Mouse (Mus musculus): Measurements from ENCODE around the gene Uggt1.

Gene Uggt1

DNA sequence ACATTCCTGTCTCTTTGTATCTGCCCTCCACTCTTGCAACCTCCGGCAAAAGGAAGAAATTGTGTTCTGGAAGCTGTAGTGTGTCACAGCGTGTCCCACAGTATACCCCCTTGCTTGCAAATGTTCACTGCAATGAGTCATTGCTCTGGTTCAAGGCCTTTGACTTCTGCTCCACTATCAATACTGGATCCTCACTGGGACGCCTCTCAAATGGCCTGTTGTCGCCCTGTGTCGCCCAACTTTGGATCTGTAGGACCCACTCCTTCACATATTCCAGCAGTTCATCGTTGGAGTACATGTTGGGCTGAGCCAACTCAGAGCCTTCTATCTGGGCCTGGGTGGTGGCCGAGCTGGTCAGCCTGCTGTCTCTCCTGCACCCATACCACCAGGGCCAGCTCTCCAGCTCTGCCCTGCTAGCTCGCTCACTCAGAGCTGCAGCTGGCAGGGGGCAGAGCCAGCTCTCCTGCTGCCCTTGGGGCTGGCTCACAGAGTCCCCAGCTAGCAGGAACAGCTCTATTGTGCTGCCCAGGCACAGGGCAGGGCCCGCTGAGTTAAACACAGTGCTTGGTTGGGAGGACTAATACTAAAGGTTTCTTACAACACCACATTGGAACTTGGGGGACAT, 126.3 kb downstream of the Uggt1 start:
- 83% methylated on average over 9 of the region's 9 CpGs for WGBS

- WGBS = 75% methylated on average over 5 of the region's 5 CpGs
Measured at GRCm38 (mm10) chr1:36116488-36116887, 128.0 kb downstream of the Uggt1 start.

GRCm38 (mm10) chr1:36114844-36115243, 129.7 kb downstream of the Uggt1 start:
- 90% methylated on average over 3 of the region's 3 CpGs for WGBS

- WGBS = 87% methylated on average over 8 of the region's 8 CpGs
Measured at GRCm38 (mm10) chr1:36113670-36114069, 130.8 kb downstream of the Uggt1 start.

GRCm38 (mm10) chr1:36112665-36113064, 131.9 kb downstream of the Uggt1 start:
- WGBS = 95% methylated on average over 3 of the region's 3 CpGs

DNA sequence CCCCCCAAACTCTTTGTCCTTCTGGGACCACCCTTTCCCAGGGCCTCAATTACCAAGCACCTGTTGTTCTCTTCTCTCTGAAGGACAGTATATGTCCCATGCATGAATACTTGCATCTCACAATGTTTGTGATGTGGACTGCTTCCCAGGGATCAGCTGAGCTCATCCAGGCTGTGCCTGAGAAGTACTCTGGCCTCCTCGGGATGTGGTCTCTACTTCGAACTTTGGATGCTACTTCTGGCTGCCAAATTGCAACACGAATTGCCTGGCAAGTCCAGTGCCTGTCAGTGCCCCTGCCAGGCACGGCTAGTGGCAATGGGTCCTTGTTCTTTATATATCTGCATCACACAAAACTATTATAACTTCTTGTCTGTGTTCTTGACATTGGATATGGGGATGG, 134.5 kb downstream of the Uggt1 start:
- WGBS = 70% methylated on average over 4 of the region's 4 CpGs

- 88% methylated on average over 11 of the region's 11 CpGs for WGBS
Measured at GRCm38 (mm10) chr1:36105917-36106706, 138.4 kb downstream of the Uggt1 start.

DNA sequence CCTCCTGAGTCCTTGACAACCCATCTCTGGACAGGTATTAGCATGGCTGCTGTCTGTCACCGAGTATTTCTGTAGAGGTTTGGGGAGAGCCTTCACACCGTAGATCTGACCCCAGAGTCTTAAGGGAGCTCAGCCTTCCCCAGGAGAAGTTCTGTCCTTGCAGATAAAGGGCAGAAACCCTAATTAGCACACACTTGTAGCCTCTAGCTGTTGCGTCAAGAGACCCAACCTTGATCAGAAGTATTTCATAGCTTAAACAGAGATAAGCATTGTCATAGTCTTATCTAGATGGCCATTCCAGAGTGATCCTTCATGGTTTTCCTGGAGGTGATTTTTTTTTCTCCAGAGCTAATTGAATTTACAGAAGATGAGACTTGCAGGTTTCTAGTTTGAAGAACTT, 144.1 kb downstream of the Uggt1 start:
- WGBS = 95% methylated on average over 3 of the region's 3 CpGs

- WGBS = 91% methylated on average over 4 of the region's 4 CpGs
Measured at GRCm38 (mm10) chr1:36098432-36098831, 146.1 kb downstream of the Uggt1 start.

DNA sequence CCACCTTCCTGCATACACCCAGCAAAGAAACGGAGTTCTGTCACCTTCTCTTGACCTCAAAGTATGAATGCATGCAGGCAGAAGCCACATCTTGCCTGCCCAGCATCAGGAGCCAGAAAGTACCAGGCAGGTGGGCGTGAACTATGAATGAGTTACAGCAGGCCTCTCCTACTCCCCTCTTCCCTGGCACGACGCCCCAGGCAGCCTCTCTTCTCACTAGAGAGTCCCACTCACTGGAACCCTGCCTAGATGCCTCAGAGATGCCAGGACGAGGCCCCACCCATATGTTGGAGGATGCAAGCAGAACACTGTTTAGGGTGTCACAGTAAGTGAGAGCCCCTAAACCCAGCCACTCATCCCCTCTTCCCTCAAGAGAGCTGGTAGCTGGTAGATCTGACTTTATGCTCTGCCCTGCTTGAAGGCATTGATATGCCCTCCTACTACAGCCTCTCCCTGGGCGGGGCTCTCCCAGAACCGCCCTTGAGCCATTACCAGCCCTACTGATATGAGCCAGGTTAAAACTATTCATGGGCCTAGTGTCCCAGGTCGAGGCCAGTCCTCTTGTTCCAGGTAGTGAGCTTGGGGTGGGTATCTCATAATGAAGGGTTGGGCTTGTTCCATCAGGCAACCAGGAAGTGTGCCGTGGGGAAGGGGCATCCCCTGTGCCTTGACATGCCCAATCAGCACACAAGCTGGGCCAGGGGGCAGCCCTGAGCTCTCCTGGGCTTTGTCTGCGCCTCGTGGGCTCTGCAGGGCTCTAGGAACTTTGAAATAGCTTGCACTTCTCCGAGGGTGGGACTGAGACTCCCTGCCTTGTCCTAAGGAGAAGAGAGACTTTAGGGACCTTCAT, 148.9 kb downstream of the Uggt1 start:
- 49% methylated on average over 12 of the region's 12 CpGs for WGBS

DNA sequence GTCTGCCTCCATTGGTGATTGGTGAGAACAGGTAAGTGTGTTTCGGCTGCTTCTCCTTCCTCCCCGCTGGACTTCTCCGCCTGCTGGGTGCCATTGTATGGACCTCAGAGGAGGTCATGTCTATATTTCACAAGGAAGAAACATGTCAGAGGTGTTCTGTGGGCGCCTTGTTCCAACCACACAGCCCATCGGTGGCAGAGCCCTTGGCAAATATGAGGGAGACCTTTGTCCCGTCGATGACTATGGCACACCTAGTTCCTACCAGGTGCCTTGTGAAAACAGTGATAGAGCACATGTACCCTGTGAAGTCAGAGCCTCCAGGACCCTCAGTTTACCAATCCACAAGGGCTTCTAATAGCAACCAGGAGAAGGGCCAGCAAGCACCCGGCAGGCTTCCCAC, 150.8 kb downstream of the Uggt1 start:
- 97% methylated on average over 8 of the region's 8 CpGs for WGBS

GRCm38 (mm10) chr1:36091246-36091645, 153.3 kb downstream of the Uggt1 start:
- WGBS = 80% methylated on average over 6 of the region's 6 CpGs

- 93% methylated on average over 4 of the region's 4 CpGs for WGBS
Measured at GRCm38 (mm10) chr1:36090722-36091110, 153.8 kb downstream of the Uggt1 start.

Data from cerebral cortex, adult 2 months (tissue).